Mouse (Mus musculus): Measurements from ENCODE around the gene Lrrc23.

The Lrrc23 gene

DNA sequence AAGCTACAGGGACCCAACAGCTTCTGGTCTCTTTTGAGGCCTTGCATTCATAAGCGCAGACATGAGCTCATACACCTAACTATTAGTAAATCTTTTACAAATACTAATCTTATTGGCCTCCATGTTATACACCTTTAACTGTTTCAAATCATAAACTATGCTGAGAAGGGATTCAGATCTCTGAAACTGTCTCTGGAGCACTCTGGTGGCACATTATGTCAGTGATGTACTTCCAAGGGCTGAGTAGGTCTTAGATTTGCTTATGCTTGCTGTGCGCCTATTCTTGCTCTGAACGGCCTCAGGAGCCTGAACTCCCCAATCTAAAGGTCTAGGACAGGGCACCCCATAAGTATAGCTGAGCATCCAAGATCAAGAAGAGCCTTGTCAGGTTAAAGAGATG is 37.7 kb downstream of the Lrrc23 start:
- no peak for DNase-seq (ENCODE audit: low spot score in 2 of 2)

GRCm38 (mm10) chr6:124740888-124741761 is 38.4 kb downstream of the Lrrc23 start, which contains the start of gene Grcc10:
Grcc10 (minus strand) TSS chr6:124741374.
- DNase-seq (ENCODE audit: low spot score in 2 of 2): peak; percentile 79 to 83

GRCm38 (mm10) chr6:124740211-124740887 is 39.2 kb downstream of the Lrrc23 start:
- peak in 1 of 2 experiments; percentile 44 for DNase-seq (ENCODE audit: low spot score in 2 of 2)

- DNase-seq (ENCODE audit: low spot score in 2 of 2): no peak
Observed at GRCm38 (mm10) chr6:124739231-124739796, 40.2 kb downstream of the Lrrc23 start.

- DNase-seq (ENCODE audit: low spot score in 2 of 2): peak; percentile 64 to 78
Observed at GRCm38 (mm10) chr6:124738511-124739023, 41.0 kb downstream of the Lrrc23 start, which contains the start of gene Ptpn6. Ptpn6 (minus strand) TSS chr6:124738714.

- DNase-seq (ENCODE audit: low spot score in 2 of 2): no peak
Observed at GRCm38 (mm10) chr6:124737040-124737439, 42.5 kb downstream of the Lrrc23 start.

DNA sequence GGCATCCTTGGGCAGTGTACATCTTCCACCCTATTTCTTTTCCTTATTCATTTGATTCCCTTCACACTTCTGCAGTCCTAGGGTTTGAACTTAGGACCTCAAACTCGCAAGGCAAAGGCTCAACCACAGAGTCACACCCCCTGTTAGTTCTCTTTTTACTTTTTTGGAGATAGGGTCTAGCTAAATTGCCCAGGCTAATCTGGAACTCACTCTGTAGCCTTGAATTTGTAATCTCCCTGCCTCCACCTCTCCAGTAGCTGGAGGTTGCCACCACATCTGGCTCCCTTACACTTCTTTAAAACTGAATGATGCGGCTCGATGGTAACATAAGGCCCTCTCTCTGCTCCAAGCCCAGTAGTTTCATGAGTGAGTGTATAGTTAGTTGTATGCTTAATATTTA is 45.1 kb downstream of the Lrrc23 start:
- no peak for DNase-seq (ENCODE audit: low spot score in 2 of 2)

DNA sequence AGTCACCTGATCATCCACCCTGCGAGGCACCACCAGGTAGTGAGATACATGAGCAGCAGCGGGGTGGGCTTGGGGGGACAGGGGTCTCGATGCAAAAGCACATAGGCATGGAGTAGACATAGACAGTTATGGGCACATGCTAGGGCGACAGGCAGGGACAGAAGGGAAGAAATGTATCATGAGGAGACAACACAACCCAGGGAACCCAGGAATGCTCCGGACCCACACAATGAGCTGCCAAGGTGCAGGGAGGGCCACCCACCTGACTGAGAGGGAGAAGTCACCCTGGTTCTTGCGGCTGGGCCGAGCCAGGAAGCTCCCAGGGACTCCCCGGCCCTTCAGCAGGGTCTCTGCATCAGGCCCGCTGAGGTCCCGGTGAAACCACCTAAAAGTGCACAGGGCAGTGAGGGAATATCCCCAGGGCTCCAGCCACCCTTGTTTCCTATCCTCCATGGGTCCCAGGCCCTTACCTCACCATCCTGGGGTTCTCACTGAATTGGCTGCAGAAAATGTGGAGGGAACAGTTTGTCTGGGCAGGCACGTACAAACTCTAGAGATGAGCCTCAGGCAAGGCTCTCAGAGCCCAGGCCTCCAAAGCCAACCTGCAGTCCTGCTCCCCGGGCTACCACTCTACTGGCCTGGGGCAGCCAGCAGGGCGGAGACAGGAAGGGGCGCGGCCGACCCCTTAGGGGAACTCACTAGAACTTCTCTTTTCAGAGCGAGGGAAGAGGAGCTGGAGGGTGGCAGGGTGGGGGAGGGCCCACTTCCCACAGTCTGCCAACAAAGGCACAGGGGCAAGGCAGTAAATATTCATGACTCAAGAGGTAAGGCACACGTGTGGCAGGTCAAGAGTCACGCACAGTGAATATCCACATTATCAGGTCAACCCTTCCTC is 46.8 kb downstream of the Lrrc23 start:
- no peak for DNase-seq (ENCODE audit: low spot score in 2 of 2)

- DNase-seq (ENCODE audit: low spot score in 2 of 2): no peak
Observed at GRCm38 (mm10) chr6:124731038-124731437, 48.5 kb downstream of the Lrrc23 start.

DNA sequence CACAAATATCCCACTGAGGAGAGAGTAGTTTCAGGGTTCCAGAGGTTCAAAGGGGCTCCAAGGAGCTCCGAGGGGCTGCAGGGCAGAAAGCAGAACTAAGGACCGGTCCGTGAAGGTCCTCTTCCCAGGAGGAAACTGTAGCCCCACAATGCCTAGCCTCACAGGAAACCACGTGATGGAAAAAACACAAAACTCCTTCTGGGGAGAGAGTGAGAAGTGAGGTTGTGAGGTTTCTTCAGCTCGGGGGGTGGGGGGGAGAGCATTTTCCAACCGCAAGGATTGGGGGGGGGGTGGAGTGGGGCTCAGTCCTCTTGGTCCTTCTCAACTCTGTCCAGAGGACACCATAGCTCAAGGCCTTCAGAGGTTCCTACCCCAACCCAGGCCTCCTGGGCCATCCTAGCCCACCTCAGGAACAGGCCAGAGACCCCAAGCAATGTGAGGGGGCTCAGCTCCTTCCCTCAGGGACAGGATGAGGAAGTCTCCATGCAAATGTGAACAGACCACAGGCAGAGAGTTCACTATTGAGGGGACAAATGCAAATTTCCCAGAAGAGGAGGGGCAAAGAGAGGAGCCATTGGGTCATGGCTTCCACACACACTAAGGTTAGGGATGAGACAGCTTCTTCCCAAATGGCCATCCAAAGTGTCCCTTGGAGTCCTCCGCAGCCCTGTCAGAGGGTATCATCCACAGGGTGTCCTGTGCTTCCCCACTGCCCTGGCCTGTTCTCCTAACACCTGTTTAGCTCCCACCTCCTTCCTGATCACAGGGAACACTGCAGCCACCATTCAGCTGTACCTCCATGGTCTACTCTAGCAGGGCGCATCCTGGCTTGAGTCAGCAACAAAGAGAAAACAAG is 49.4 kb downstream of the Lrrc23 start:
- no peak for DNase-seq (ENCODE audit: low spot score in 2 of 2)

DNA sequence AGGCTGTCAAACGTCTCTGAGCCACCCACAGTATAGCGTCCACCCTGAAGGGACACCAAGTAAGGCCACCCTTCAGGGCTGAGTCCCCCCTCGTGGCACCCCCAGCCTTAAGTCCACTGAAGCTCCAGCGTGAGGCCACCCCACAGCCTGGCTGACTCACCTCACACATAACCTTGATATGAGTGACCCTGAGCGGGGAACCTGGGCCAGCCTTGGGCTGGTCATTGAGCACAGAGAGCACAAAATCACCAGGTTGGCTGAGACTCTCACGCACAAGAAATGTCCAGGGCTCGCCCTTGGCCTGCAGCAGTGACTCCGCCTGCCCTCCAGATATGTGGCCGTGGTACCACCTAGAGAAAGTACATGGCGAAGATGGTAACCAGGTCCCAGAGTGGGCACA is 50.9 kb downstream of the Lrrc23 start:
- DNase-seq (ENCODE audit: low spot score in 2 of 2): no peak

DNA sequence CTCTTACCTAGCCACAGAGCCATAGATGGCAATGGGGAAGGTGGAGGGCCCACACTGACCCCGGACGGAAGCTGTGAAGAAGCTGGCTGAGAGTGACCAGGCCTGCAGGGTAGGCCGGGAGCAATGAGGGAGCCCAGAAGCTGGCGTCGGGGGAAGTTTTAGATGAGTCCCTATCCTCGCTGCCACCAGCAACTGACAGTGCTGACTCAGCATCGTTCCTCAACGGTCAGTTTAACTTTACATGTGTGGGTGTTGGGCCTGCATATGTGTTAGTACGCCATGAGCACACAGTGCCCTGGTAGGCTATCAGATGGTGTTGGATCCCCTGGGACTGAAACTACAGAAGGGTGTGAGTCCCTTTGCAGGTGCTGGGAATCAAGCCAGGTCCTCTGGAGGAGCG is 55.1 kb downstream of the Lrrc23 start:
- DNase-seq (ENCODE audit: low spot score in 2 of 2): no peak

DNA sequence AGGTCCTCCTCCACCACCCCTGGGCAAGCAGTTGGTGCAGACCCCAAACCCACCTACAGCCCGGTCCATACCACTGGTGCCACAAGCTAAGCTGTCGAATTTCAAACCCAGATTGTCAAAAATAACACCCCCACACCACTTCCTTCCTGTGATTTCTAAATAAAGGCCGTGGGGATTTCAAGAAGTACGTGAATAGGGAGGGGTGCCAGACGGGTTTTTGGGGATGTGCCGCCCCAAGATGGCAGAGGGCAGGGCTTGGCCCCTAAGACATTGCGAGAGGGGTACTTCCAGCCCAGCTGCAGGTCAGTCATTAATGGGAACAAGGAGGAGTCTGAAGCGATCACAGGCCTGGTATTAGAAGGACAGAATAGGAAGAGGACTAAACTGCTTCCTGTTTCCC is 56.0 kb downstream of the Lrrc23 start:
- no peak for DNase-seq (ENCODE audit: low spot score in 2 of 2)

- DNase-seq (ENCODE audit: low spot score in 2 of 2): no peak
Observed at GRCm38 (mm10) chr6:124722876-124723473, 56.6 kb downstream of the Lrrc23 start.

GRCm38 (mm10) chr6:124720904-124721303 is 58.6 kb downstream of the Lrrc23 start:
- DNase-seq (ENCODE audit: low spot score in 2 of 2): no peak
